Mouse (Mus musculus): Measurements from ENCODE around the gene Frmd4b. TPM values are rescaled to one million over a fixed set of nuclear protein-coding genes. Genes with fewer than 3 reads are reported as not detected.

Frmd4b gene
- total RNA-seq, 2 experiments from 2014 or later: 31.2 to 33.8 TPM

DNA sequence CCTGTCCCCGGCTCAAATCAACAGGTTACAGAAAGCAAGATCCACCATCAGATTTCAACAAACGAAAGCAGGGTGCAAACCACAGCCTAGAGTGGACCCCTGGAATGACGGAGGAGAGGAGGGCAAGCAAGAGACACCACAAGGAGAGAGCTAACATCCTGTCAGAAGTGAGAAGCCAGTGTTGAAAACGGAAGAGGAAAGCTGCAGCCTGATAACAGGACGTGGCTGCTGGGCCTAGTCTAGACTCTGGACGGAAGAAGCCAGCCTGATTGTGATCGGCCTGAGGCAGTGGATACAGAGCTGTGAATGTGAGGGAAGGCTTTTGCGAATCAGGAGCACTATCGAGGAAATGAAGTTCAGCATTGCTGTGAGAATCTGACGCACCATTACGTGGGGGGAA lies 296.2 kb downstream of the Frmd4b start:
- no peak for DNase-seq (ENCODE audit: low spot score in 2 of 2)

DNA sequence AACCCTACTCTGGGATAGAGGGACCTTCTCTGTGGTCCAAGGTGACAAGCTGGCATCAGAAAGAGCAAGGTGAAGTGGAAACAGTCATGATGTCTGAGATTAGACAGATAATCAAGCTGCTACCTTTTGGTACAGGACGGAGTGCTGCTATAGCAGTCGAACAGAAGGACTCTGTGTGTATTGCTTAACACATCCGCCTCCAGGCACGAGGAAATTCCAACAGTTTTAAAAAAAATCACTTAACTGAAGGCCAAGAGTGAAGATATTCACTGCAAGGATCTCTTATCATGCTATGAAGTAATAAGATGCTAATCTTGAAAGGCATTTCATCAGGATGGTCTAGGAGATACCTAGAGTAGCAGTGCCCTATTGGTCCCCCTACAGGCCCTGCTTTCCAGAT lies 298.3 kb downstream of the Frmd4b start:
- DNase-seq (ENCODE audit: low spot score in 2 of 2): no peak

GRCm38 (mm10) chr6:97317956-97318355 lies 299.4 kb downstream of the Frmd4b start:
- DNase-seq (ENCODE audit: low spot score in 2 of 2): no peak

DNA sequence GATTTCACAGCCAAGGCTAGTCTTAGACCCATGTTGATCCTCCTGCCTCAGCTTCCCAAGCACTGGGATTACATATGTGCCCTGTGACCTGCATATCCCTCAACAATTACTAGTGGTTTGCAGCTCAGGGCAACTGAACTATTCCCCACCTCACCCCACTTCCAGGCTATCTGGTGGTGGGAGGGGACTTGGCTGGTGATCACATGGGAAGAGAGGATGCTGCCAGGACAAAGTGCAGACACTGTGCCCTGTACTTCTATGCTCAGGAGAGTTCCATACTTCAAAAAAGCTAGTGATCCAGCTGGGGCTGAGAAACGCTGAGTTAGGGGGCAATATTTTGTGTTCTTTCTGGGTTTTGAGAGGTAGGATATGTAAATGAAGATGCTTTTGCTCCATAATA lies 300.6 kb downstream of the Frmd4b start:
- no peak for DNase-seq (ENCODE audit: low spot score in 2 of 2)

DNA sequence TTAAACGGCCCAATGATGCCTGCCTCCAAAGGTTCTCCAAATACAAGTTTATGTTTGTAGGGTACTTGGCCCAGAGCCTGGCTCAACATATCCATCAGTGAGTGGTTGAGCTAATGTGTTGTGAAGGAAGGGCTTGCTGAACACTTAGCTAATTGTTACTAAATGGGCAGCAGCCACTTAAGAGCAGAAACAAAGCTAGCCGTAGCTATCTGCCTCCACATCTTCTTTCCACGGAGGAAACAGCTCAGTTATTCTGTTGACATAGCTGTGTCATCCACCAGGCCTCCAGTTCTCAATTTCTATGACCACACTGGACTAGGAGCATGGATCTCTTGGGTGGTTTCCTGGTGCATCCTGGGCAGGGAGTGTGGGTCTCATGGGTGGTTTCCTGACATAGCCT lies 302.0 kb downstream of the Frmd4b start:
- DNase-seq (ENCODE audit: low spot score in 2 of 2): no peak

DNA sequence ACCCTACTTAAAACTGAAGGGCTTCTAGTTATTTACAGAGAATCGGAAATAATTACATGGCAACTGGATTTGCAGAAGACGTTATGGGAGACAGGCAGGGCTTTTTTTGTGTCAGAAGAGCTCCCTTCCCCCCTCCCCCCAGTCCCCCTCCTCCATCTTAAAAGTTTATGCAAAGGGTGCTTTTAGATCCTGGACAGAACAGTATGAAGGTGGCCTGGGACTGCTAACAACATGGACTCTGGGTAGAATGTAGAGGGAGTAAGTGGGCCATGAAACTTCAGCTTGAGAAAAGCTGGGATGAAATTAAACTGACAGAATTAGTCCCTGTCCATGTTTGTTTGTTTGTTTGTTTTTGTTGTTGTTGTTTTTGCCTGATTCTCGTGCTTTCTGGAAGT lies 304.8 kb downstream of the Frmd4b start:
- no peak for DNase-seq (ENCODE audit: low spot score in 2 of 2)

- DNase-seq (ENCODE audit: low spot score in 2 of 2): no peak
Observed at GRCm38 (mm10) chr6:97311599-97312544, 305.5 kb downstream of the Frmd4b start.

- DNase-seq (ENCODE audit: low spot score in 2 of 2): no peak
Observed at GRCm38 (mm10) chr6:97310901-97311331, 306.4 kb downstream of the Frmd4b start.

- DNase-seq (ENCODE audit: low spot score in 2 of 2): no peak
Observed at GRCm38 (mm10) chr6:97309161-97309560, 308.2 kb downstream of the Frmd4b start.

GRCm38 (mm10) chr6:97308562-97308961 lies 308.8 kb downstream of the Frmd4b start:
- DNase-seq (ENCODE audit: low spot score in 2 of 2): no peak

- no peak for DNase-seq (ENCODE audit: low spot score in 2 of 2)
Observed at GRCm38 (mm10) chr6:97307231-97307630, 310.1 kb downstream of the Frmd4b start.

- DNase-seq (ENCODE audit: low spot score in 2 of 2): no peak
Observed at GRCm38 (mm10) chr6:97306351-97306750, 311.0 kb downstream of the Frmd4b start.

- no peak for DNase-seq (ENCODE audit: low spot score in 2 of 2)
Observed at GRCm38 (mm10) chr6:97305491-97305890, 311.9 kb downstream of the Frmd4b start.

- DNase-seq (ENCODE audit: low spot score in 2 of 2): no peak
Observed at GRCm38 (mm10) chr6:97305010-97305409, 312.3 kb downstream of the Frmd4b start.

GRCm38 (mm10) chr6:97303277-97304109 lies 313.8 kb downstream of the Frmd4b start:
- DNase-seq (ENCODE audit: low spot score in 2 of 2): peak; percentile 48 to 49

DNA sequence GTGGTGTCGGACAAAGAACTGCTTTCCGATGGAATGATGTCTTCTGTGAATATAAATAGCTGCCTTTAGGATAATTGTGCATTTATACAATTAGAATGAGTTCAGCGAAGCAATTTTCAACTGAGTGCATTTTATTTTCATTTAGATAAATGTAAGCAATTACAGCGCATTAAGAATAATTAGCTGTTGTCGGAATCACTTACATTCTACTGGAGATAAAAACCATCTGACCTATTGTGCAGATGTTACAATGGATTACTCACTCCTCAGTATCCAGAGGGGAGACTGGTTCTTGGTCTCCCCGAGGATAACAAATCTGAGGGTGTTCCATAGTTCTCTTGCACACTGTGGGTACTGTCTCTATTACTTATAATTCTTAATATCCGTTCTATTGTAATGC lies 315.0 kb downstream of the Frmd4b start:
- DNase-seq (ENCODE audit: low spot score in 2 of 2): no peak

- DNase-seq (ENCODE audit: low spot score in 2 of 2): no peak
Observed at GRCm38 (mm10) chr6:97300659-97301058, 316.7 kb downstream of the Frmd4b start.

GRCm38 (mm10) chr6:97300180-97300579 lies 317.2 kb downstream of the Frmd4b start:
- no peak for DNase-seq (ENCODE audit: low spot score in 2 of 2)

DNA sequence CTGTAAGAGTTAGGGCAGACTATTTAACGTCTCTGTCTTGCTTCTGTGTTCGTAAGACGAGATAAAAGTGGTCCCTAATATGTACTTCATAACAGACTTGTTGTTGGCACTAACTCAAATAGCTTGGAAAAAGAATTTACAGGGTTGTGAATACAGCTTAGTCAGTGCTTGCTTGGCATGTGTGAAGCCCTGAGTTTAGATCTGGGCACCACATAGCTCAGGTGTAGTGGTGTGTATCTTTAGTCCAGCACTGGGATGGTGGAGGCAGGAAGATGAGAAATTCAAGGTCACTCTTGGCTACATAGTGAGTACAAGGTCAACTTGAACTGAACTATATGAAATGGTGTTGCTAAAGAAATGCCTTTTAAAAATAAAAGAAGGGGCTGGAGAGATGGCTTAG lies 320.2 kb downstream of the Frmd4b start:
- DNase-seq (ENCODE audit: low spot score in 2 of 2): no peak

GRCm38 (mm10) chr6:97295866-97296527 lies 321.3 kb downstream of the Frmd4b start:
- DNase-seq (ENCODE audit: low spot score in 2 of 2): no peak

- no peak for DNase-seq (ENCODE audit: low spot score in 2 of 2)
Observed at GRCm38 (mm10) chr6:97295416-97295815, 321.9 kb downstream of the Frmd4b start.

All from layer of hippocampus, postnatal 10 days (tissue).